Mouse (Mus musculus) liver, adult (tissue): Measurements from ENCODE around the gene Notum.

ENCODE experiments used
- GATA4 ChIP-seq: IDR thresholded peaks from 2 replicates; pipeline ENCODE4 v1.6.1; 2014; ENCODE audit warnings: mild to moderate bottlenecking, low read length; ENCODE audit not compliant: insufficient replicate concordance

The Notum gene

DNA sequence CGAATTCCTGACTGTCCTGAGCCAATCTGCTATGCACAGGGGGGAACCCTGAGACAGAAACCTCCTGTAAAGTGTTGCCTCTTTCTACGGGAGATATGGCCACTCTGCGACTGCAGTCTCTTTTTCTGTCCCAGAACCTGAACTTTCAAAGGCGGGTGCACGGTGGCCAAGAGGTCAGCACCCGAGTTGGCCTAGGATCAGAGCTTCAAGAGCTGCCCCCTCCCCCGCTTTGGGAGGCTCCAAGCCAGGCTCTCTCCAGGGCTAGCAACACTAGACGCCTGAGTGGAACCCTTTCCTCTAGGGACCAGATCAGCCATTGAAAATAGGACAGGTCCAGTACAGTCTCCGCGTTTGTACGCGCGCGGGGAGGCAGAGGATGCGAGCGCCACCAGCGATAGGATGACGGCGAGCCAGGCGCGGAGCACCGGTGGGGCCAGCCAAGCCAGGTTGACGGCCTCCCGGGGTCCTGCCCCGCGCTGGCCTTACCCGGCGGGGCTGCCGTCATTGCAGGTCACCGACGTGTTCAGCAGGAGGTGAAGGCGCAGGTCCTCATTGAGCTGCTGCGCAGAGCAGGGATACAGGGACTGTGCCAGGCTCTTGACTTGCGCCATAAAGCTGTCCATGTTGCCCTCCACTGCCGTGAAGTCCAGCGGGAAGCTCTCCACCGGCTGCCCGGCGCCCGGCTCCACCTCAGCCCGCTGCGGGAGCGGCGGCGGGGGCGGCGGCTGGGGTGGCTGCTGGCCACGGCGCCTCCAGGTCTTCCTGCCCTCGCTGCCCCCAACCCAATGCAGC is 1.3 kb downstream of the Notum start:
- TF ChIP-seq GATA4: no peak; the same call in 1 of the 2 replicates

DNA sequence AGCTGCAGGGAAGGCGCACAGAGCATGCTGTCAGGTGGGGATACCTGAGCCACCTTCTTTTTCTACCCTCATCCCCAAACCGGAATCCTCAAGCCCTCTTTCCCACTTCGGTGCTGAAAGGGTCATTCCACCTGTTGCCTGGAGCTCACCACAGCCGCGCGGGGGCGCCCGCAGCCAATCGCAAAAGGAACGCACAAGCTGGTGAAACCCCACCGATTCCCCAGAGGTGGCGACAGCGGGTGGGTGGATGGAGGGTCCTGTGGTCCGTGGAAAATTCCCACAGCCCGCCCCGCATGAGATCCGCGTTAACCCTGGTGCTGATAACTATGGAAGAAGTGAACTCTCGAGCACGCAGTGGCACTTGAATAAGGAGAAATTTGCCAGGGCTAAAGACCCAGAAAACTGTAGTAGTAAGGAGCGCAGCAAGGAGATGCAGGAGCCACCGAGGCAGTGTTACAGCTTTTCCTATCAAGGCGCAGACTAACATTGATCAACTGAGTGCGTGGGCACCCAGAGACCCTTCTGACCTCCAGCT is 2.0 kb downstream of the Notum start:
- TF ChIP-seq GATA4: no peak

DNA sequence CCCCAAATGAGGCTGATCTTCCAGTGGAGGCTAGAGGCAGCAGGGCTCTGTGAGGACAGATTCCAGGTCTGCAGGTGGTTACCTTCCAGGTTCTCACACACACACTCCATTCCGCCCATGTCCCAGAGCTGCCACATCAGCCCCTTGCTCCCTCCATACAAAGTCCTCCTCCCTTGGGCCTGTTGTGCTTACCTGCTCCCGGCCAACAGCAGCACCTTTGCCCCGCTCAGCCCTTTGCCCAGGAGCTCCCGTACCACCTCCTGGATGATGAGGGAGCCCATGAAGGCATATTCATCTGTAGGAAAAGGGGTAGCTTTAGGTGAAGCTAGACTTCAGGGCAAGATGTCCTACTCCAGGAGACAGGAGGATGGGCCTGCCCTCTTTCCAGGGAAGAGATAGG is 3.7 kb downstream of the Notum start:
- TF ChIP-seq GATA4: no peak

DNA sequence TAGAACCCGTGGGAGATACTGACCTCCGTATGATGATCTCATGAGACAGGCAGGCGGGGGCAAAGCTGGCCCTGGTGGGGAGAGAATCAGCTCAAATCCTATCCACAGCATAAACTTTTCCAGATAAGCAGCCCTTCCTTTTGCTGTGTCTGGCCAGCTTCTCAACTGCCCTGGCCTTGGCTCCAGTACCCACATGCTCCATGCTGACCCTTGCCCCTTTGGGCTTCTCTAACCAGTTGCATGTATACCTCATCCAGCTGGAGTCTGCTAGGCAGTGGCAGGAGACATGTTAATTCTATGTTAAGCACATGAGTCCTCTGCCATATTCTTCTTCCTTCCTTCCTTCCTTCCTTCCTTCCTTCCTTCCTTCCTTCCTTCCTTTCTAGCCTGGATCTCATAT is 6.2 kb downstream of the Notum start:
- no peak for TF ChIP-seq GATA4

DNA sequence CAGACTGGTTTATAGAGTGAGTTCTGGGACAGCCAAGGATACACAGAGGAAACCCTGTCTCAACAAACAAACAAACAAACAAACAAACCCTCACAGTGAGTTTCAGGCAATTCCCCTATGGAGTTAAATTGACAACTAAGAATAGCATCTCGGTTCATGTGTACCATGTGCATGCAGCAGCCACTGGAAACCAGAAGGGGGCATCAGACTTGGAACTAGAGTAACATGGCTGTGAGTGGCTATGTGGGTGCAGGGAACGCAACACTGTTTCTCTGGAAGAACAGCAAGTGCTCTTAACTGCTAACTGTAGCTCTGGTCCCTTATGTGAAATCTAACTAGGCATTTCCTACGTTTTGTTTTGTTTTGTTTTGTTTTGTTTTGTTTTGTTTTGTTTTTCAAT is 9.1 kb downstream of the Notum start:
- no peak for TF ChIP-seq GATA4

DNA sequence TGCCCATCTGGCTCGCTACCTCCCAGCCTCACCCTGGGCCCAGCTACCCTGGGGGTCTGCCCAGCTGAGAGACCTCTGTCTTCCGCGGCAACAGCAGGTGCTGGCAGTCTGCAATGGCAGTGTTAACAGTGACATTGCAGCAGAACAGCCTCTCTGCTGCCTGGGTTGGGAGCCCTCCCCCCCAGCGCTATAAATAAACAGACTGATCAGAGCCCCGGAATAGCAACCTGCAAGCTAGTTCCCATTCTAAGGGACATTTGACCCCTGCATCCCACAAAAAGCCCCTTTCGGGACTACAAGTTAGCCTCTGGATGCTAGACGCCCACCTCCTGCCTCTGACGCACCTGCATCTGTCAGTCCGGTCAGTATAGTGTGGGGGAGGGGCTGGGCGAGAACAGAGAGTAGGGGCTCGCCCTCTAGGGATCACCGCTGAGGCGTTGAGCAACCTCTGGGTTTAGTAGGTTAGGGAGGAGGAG is 12.9 kb downstream of the Notum start, which contains the start of gene Myadml2:
Gene Myadml2, minus strand, starts transcription at position 158 of the 476 bp plus-strand sequence.
- TF ChIP-seq GATA4: no peak

DNA sequence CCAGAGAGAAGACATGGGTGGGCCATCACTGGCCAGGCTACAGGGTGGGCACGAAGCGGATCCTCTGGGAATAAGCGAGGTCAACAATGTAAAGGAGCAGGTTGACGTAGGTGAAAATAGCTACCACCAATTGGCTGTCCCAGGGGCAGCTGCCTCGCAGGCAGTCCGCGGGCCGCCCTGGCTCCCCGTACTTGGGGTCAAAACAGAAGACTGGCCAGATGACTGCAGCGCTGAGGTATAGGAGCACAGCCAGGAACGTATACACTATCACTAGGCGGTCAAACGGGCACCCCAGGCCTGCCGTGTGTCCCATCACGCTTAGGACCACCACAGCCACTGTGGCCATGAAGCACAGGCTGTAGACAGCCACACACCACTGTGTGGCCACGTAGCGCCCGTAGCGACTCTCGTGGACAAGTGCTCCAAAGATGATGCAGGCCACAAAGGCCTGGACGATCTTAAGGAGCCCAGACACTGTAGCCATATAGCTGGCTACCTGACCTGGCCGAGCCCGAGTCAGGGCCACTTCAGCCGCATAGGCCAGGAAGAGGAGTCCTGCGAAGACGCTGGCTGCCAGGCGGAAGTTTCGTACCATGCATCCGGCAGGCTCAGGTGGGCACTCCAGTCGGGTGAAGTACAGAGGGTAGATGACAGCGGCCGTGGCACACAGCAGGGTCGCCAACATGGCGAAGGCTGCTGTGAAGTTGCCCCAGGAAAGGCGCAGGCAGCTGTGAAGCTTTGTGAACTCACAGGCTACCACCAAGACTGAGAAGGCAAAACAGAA is 13.7 kb downstream of the Notum start:
- no peak for TF ChIP-seq GATA4

DNA sequence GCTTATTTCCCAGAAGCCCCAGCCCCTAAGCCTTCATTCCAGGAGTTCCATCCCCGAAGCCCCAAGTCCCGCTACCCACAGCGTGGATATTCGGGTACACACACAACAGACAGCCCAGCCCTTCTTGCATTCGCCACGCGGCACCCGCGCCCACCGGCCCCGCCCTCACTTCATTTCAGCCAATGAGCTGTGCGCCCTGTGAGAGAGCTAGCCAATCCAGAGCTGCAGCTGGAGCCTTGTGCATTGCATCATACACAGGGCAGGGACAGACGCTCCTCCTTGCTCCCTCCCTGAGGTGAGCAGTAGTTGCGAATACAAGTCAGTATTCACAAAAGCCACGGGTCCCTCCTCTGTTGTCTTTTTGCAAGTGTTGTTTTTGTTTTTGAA is 17.4 kb downstream of the Notum start, which contains the start of gene Pycr1:
Gene Pycr1, minus strand, starts transcription at position 169 of the 387 bp plus-strand sequence.
- TF ChIP-seq GATA4: no peak

DNA sequence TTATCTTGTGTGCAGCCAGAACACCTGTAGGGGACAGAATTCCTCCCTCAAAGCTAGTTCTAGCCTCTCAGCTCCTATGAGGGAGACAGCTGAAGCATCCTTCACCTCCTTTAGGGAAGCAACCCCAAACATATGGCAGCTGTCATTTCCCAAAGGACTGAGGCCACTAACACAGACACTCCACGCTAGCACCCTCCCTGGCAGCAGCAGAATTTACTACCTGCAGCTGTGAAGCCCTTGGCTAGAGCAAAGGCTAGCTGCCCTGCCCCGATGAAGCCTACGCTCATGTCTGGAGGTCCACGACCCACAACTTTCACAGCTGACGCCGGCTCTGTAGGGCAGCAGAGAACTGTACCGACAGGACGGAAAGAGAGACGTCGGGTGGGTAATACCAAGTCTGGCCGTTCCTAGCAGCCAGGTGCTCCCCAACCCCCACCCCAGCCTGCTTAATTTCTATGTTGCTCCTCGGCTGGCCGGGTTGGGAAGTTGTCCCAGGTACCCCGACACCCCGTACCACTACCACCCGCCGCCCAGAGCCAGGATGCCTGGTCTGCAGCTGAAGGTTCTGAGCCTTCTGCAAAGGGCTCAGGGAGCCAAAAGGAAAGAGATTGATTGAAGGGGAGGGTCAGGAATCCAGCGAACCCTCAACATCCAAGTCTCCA is 17.9 kb downstream of the Notum start:
- no peak for TF ChIP-seq GATA4

DNA sequence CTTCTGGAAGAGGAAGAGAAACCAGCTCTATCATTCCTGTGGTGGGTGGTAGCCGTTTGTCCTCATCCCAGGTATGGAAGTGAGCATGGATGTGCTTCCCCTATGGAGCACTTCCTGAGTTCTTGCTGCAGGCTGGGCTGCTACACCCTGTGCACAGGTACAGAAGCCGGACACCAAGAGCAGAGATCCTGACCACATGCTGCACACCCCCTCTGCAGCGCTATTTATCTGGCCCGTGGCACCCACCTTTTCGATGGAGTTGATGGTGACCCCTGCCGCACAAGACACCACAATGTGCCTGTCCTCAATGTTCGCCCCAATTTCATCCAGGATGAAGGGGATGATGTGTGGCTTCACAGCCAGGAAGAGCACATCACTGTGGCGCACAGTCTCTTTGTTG is 19.1 kb downstream of the Notum start:
- TF ChIP-seq GATA4: no peak

DNA sequence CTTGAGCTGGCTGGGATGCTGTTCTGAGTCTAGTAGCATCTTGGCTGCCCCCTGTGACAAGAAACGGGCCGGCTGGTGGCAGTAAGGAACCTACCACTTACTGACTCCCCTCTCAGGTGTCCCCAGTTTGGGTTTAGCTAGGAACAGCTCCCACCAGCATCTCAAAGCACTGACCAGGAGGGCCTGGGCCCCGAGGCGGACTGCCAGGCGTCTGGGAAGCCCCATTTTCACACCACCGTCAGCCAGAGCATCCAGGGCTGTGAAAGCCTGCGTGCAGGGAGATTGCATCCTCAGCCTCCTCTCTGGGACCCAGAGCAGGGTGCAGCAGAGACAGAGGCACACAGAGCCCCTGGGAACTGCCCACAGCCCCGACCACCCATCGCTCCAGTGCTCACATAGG is 19.7 kb downstream of the Notum start:
- TF ChIP-seq GATA4: no peak

DNA sequence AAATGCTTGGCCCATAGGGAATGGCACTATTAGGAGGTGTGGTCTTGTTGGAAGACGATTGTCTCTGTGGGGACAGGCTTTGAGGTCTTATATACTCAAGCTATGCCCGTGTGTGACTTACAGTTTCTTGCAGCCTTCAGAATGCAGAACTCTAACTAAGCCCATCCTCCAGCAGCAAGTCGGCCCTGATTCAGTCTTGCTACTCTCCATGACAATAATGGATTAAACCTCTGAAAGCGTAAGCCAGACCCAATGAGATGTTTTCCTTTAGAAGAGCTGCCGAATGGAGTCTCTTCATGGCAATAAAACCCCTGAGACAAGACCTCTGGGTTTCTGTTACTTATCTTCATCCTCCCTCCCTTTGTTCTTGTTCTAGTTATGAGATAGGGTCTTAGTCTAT is 26.2 kb downstream of the Notum start:
- TF ChIP-seq GATA4: no peak

DNA sequence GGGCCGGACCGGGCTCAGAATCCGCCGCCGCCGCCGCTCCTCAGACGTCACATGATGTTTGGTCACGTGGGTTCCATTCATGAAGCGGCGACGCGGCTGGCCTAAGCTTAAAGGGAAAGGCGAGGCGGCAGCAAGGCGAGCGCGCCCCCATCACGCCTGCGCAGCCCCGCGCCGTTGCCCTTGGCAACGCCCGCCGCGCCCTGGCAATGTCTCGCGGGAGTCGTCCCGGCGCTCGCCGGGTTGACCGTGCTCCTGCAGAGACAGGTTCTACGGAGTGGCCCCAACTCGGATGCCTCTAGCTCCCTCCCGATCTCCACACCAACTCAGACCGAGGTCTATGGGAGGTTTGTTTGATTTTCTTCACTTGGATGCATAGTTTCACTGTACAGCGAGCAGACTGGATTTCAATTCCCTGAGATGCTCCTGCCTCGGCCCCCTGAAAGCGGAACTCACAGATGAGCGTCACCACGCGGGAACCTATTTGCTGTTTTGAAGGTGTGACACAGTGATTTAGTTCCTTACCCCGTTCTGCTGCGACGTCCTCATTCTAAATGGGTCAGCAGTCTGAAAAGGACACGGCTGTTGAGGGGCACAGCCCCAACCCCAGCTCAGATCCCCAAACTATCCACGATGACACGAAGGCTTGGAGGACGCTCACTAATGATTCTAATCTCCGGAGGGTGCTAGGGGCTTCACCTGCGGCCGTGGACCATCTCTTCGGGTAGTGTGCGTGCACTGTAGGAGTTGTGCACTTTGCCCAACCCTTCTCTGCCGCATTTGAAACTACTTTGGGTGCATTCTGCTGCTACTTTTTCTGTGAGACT is 27.2 kb downstream of the Notum start, which contains the start of gene Mafg:
Gene Mafg, minus strand, starts transcription at position 81 of the 824 bp plus-strand sequence.
- TF ChIP-seq GATA4: no peak

DNA sequence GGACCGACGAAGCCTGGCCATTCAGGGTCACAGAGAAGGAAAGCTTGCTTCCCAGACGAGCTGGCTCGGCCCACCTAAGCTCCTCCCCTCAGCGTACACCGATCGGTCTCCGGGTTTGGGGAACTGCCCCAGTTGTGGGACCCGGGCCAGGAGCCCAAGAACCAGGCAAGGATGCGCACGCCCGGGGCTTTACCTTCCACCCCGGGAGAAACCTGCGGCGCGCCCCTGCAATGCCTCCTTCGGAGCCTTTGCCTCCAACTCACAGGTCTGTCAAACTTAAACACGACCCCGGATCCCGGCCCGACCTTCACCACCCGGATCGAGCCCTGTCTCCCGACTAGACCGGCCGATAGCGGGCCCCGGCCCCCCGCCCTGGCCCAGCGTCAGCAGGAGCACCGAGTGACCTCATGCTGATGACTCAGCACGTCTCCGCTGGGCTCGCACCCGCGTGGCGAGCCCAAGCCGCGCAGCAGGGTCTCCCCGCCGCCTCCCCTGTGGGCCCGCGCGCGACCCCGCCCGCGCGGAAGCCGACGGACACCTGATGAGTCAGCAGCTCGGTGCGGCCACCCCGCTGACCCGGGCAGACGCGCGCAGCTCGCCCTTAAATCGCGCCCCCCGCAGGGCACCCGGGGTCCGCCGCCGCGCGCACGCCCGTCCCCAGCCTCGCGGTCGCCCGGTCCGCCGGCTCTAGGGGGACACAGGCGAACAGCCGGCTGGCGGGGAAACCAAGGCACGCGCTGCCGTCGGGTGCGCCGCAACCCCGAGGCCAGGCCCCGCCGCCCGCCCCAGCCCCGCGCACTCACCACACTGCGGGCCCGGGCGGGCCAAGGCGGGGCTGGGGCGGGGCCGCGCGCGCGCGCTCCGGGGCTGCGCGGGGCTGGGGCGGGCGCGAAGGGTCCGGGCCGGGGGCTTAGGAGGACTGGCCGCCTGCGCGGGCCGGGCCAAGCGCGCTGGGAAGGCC is 28.1 kb downstream of the Notum start:
- no peak for TF ChIP-seq GATA4
